Mouse (Mus musculus) embryonic facial prominence, embryonic 11.5 days (tissue): ENCODE data around the gene Slc22a7. TPM values are rescaled to one million over a fixed set of nuclear protein-coding genes. Genes with fewer than 3 reads are reported as not detected.

Experiments
- ATAC-seq: fragments of 200-750 bp; cut with Nextera tagmentation; replicated peaks from 2 replicates; pipeline ENCODE4 v1.8.0; 2017; ENCODE audit warnings: low read depth; ENCODE audit not compliant: insufficient number of reproducible peaks, low FRiP score, low TSS enrichment
- DNase-seq: peaks from one replicate; pipeline ENCODE4 v3.0.0-alpha.2; 2015; ENCODE audit warnings: low spot score
- H3K27ac ChIP-seq: fragments of 300-500 bp; sonication (generic); replicated peaks from 2 replicates; pipeline ENCODE4 v1.5.1; 2014; ENCODE audit warnings: mild to moderate bottlenecking, low read depth, low read length, control low read depth
- H3K27me3 ChIP-seq: fragments of 300-500 bp; sonication (generic); 2 replicates; pipeline ENCODE4 v1.6.1; 2014; ENCODE audit warnings: mild to moderate bottlenecking, low read length, moderate library complexity, mixed read lengths; ENCODE audit not compliant: control insufficient read depth, insufficient read depth
- H3K36me3 ChIP-seq: fragments of 300-500 bp; sonication (generic); replicated peaks from 2 replicates; pipeline ENCODE4 v1.6.1; 2014; ENCODE audit warnings: low read depth, mild to moderate bottlenecking, low read length, moderate library complexity, mixed read lengths; ENCODE audit not compliant: control insufficient read depth, insufficient read depth
- H3K4me1 ChIP-seq: fragments of 300-500 bp; sonication (generic); 2 replicates; pipeline ENCODE4 v1.6.1; 2014; ENCODE audit warnings: low read length, mixed read lengths; ENCODE audit not compliant: control insufficient read depth, insufficient read depth
- H3K4me2 ChIP-seq: fragments of 300-500 bp; sonication (generic); 2 replicates; pipeline ENCODE4 v1.6.1; 2014; ENCODE audit warnings: low read depth, mild to moderate bottlenecking, control low read depth, low read length, moderate library complexity
- H3K4me3 ChIP-seq: fragments of 300-500 bp; sonication (generic); 2 replicates; pipeline ENCODE4 v1.5.1; 2014; ENCODE audit warnings: low read depth, low read length, control low read depth
- H3K9ac ChIP-seq: fragments of 300-500 bp; sonication (generic); replicated peaks from 2 replicates; pipeline ENCODE4 v1.6.1; 2014; ENCODE audit warnings: mild to moderate bottlenecking, control low read depth, low read length
- H3K9me3 ChIP-seq: fragments of 300-500 bp; sonication (generic); replicated peaks from 2 replicates; pipeline ENCODE4 v1.6.1; 2016; ENCODE audit warnings: mild to moderate bottlenecking, low read length, inconsistent platforms, mixed read lengths; ENCODE audit not compliant: control insufficient read depth
- WGBS: fragments of 180-500 bp; shearing (Covaris S2); extraction: QIAGEN DNeasy Blood & Tissue Kit; methylation state at CpG from one replicate; pipeline ENCODE4 v1.1.7; 2014; 5-methylcytosine and 5-hydroxymethylcytosine counted together
- polyA plus RNA-seq: library from polyadenylated mRNA; unstranded; fragments of >200 nt; fragmentation: Nextera tagmentation; extraction: Ambion mirVana; gene quantifications from 2 replicates; pipeline ENCODE4 v1.2.1, GENCODE M21; 2014

Slc22a7 gene
- polyA plus RNA-seq, 1 experiment from 2014 or later: not detected

DNA sequence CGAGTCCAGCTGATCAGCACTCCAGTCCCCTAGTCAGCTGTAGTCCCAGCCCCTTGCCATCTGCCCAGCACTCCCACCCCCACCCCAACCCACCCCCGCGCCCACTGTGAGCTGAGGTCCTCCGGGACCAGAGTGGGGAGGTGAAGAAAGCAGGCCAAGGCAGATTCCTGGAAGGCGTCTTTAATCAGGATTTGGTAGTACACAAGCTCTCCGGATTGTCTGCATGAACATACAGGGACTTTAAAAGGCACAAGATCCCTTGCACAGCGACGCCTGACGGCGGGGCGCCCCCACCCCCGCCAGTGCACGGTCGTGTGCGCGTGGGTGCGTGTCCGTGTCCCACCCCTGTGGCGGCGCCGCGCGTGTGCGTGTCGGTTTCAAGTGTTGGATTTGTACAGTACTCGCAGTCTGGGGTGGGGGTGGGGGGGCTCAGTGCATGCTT, 15.7 kb upstream of the Slc22a7 start:
- 3% methylated on average over 26 of the region's 26 CpGs for WGBS
- Histone ChIP-seq H3K27me3 (peaks cover 26% of the 10 kb centered on the region), H3K4me2 (peak overlapping the region; percentile 85), H3K9ac (peak overlapping the region; percentile 14; the same call in 1 of the 2 replicates), H3K36me3 (no peaks in the 10 kb centered on the region), H3K27ac (no peak overlapping the region), H3K9me3 (no peaks in the 10 kb centered on the region), H3K4me3 (peak overlapping the region; percentile 23), H3K4me1 (peaks cover 13% of the 10 kb centered on the region)
- peak; percentile 26 for DNase-seq
- ATAC-seq: no peak

DNA sequence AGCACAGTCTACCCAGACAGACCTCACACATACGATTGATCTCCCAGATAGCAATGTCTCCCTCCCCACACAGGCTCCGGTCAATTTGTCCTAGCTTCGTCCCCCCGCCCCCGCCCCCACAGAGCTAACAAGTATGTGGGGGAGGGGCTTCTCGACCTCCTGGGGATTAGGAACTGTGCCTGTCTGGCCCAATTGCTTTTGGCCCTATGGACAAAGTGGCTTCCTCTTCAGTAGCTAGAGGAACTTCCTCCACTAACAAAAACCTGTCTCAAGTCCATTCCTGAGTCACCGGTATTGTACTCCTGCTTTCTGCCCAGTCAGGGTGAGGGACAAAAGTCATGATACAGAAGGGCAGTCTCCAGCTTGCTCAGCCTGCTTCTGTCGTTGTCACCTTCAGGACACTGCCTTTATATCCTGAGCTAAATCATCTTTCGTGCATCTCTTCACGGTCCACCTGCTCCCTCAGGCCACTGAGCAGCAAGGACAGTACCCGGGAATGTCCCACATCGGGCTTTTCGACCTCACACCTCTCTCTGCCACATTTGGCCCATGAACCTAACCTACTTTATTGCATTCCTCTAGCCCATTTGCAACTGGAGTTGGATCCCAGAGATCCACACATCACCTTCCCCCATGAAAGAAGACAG, 15.2 kb upstream of the Slc22a7 start:
- no peak for ATAC-seq
- no peaks in the 10 kb centered on the region for H3K36me3 ChIP-seq
- peaks cover 13% of the 10 kb centered on the region for H3K4me1 ChIP-seq
- H3K9ac ChIP-seq: no peak overlapping the region
- no peak overlapping the region for H3K27ac ChIP-seq
- 4% methylated on average over 13 of the region's 13 CpGs for WGBS
- no peak for DNase-seq
- H3K9me3 ChIP-seq: no peaks in the 10 kb centered on the region
- peaks cover 26% of the 10 kb centered on the region for H3K27me3 ChIP-seq
- no peak overlapping the region; the same call in 1 of the 2 replicates for H3K4me2 ChIP-seq
- no peak overlapping the region; the same call in 1 of the 2 replicates for H3K4me3 ChIP-seq

DNA sequence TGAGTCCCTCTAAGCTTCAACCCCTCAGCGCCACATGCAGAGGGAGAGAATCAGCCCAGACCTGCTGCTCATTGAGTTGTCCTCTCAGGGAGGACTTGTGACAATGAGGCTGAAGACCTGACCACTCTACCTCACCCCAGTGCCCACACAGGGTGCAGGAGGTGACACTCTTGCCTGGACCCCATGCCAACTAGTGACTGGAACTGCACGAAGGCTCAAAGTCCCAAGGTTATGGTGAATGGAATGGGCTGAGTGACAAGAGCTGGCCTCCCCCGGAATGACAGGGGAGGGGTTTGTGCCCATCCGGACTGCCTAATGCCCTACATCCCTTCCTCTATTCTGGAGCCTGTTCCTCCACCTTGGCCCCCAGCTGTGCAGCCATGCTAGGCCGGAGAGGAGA, 14.4 kb upstream of the Slc22a7 start:
- peaks cover 23% of the 10 kb centered on the region for H3K27me3 ChIP-seq
- no peak overlapping the region for H3K9ac ChIP-seq
- ATAC-seq (no peak), DNase-seq (no peak)
- no peaks in the 10 kb centered on the region for H3K9me3 ChIP-seq
- peaks cover 13% of the 10 kb centered on the region for H3K4me1 ChIP-seq
- no peaks in the 10 kb centered on the region for H3K36me3 ChIP-seq
- H3K4me2 ChIP-seq: no peak overlapping the region
- no peak overlapping the region for H3K27ac ChIP-seq
- 34% methylated on average over 5 of the region's 5 CpGs for WGBS
- H3K4me3 ChIP-seq: no peak overlapping the region

DNA sequence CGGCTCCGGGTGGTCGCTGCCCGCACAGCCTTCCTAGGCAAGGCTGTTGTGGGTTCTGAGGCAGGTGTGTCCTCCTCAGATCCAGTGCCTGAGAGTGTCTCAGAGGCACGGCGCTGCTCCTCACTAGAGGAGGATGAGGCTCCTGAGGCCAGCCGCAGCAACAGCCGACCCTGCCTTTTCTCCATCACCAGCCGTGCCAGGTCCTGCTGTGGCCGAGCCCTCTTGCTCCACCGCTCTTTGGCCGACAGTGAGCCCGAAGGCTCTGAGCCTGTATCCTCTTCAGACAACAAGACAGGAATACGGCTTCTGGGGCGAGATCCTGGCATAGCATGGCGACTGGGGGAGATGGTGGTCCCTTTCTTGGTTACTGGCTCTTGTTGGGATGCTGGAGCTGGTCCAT, 8.0 kb upstream of the Slc22a7 start:
- Histone ChIP-seq H3K4me3 (no peak overlapping the region), H3K4me2 (no peak overlapping the region), H3K27me3 (peaks cover 44% of the 10 kb centered on the region), H3K27ac (no peak overlapping the region), H3K9ac (no peak overlapping the region), H3K36me3 (no peaks in the 10 kb centered on the region), H3K9me3 (no peaks in the 10 kb centered on the region), H3K4me1 (no peaks in the 10 kb centered on the region; the same call in 1 of the 2 replicates)
- 93% methylated on average over 16 of the region's 16 CpGs for WGBS
- ATAC-seq: no peak
- no peak for DNase-seq

DNA sequence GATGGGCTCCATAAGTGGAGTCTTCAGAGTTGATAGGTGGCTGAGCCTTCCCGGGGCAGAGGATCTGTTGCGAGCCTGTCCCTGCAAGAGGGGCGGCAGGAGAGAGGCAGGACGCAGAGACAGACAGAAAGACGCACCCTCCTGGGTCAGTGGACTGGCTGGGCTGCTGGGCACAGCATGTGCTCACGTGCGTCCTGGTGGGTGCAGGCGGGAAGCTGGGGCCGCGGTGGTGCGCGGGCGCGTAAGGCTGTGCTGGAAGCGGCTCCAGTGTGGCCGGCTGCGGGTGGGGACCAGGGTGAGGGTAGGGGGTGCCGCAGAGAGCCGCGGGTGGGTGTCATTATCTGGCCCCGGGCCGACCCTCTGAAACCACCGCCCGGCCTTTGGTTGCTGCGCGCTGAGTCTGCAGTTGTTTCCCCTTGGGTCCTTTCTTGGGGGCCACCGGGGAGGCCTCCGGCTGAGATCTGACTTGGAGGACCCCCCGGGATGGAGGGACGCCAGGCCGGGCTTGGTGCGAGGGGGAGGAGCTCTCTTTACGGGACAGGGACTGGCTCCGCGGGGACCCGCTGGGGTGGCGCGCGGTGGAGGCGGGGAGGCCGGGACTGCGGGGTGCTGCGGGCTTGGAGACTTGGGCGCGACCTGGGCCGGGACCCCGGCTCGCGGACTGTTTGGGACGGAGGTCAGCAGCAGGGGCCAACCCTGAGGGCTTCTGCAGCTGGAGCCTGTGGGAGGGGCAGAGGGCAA, 6.8 kb upstream of the Slc22a7 start:
- ATAC-seq: no peak; the same call in 1 of the 2 replicates
- Histone ChIP-seq H3K9ac (peak overlapping the region; percentile 50), H3K9me3 (no peaks in the 10 kb centered on the region), H3K4me3 (peak overlapping the region; percentile 35), H3K27me3 (peaks cover 44% of the 10 kb centered on the region), H3K4me1 (no peaks in the 10 kb centered on the region; the same call in 1 of the 2 replicates), H3K27ac (no peak overlapping the region), H3K36me3 (no peaks in the 10 kb centered on the region), H3K4me2 (peak overlapping the region; percentile 68)
- WGBS: under 1% methylated on average over 49 of the region's 50 CpGs
- no peak for DNase-seq

DNA sequence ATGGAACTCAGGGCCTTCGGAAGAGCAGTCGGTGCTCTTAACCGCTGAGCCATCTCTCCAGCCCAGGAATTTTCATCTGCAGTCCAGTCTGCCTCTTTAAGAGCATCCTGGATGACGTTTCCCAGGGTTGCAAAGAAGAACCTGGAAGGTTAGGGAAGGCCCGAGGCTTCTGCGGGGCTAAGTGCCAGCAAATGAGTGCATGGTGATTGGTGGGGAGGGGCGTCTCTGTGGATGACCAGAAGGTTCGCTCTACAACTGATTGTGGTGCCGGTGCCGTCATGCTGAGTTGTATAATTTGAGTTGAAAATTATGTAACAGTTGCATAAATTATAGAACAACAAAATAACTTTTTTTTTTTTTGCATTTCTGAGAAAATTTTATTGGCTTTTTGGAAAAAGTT, 919 bp upstream of the Slc22a7 start:
- no peak overlapping the region for H3K4me3 ChIP-seq
- WGBS: 92% methylated on average over 10 of the region's 10 CpGs
- no peak overlapping the region for H3K27ac ChIP-seq
- no peaks in the 10 kb centered on the region for H3K9me3 ChIP-seq
- peaks cover 23% of the 10 kb centered on the region for H3K27me3 ChIP-seq
- H3K9ac ChIP-seq: no peak overlapping the region
- no peaks in the 10 kb centered on the region; the same call in 1 of the 2 replicates for H3K4me1 ChIP-seq
- DNase-seq: no peak
- no peaks in the 10 kb centered on the region for H3K36me3 ChIP-seq
- no peak overlapping the region for H3K4me2 ChIP-seq
- ATAC-seq: no peak

DNA sequence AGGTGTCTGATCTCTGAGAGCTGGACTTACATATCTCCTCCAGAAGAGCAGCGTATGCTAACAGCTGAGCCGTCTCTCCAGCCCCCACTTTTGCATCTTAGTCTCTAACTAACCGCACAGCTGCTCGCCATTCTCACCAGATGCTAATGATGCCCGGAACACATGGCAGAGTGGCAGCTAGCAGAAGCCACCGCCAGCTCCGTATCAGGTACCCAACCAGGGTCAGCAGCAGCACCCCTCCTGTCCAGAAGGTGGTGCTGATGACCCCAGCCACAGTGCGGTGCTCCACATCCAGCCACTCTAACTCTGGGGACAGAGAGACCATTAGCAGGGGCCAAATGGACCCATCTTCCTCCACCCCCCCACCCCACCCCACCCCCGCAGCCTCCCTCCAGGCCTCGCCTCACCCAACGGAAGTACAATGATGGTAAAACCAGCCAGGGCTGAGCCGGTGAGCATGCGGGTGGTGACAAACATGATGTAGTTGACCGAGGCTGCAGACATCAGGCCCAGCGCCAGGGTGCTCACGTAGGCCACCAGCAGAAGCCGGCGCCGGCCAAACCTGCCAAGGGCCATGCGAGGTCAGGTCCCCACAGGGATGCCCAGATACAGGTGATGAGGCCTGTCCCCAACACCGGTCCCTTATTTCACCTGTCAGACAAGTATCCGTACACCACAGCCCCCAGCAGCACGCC, 1.4 kb downstream of the Slc22a7 start:
- DNase-seq (peak; percentile 65), ATAC-seq (peak; percentile 68)
- Histone ChIP-seq H3K36me3 (no peaks in the 10 kb centered on the region), H3K27me3 (0 out of 2 replicates have a peak, but pooled peaks cover under 1% of the 10 kb centered on the region), H3K4me2 (no peak overlapping the region), H3K27ac (no peak overlapping the region), H3K4me3 (no peak overlapping the region), H3K9ac (no peak overlapping the region), H3K9me3 (no peaks in the 10 kb centered on the region), H3K4me1 (no peaks in the 10 kb centered on the region)
- 29% methylated on average over 23 of the region's 23 CpGs for WGBS
